Mouse (Mus musculus) heart, postnatal 0 days (tissue): ENCODE results near the gene Wwox. TPM values are rescaled to one million over a fixed set of nuclear protein-coding genes. Genes with fewer than 3 reads are reported as not detected.

ENCODE experiments used
- ATAC-seq: fragments of 200-750 bp; cut with Nextera tagmentation; 2 replicates; pipeline ENCODE4 v1.8.0; 2017; ENCODE audit warnings: low read depth, moderate number of reproducible peaks, moderate library complexity; ENCODE audit not compliant: insufficient read depth
- DNase-seq: peaks from one replicate; pipeline ENCODE4 v3.0.0-alpha.2; 2016; ENCODE audit warnings: low spot score
- H3K27ac ChIP-seq: fragments of 300-500 bp; sonication (generic); 2 replicates; pipeline ENCODE4 v1.5.1; 2014; ENCODE audit warnings: low read depth, mild to moderate bottlenecking
- H3K27me3 ChIP-seq: fragments of 300-500 bp; sonication (generic); 2 replicates; pipeline ENCODE4 v1.6.1; 2014; ENCODE audit warnings: low read length, mixed read lengths; ENCODE audit not compliant: control insufficient read depth, insufficient read depth
- H3K36me3 ChIP-seq: fragments of 300-500 bp; sonication (generic); replicated peaks from 2 replicates; pipeline ENCODE4 v1.6.1; 2014; ENCODE audit warnings: low read length, mixed read lengths; ENCODE audit not compliant: control insufficient read depth, insufficient read depth
- H3K4me1 ChIP-seq: fragments of 300-500 bp; sonication (generic); 2 replicates; pipeline ENCODE4 v1.6.1; 2014; ENCODE audit warnings: antibody characterized with exemption; ENCODE audit not compliant: control insufficient read depth, insufficient read depth
- H3K4me2 ChIP-seq: fragments of 300-500 bp; sonication (generic); 2 replicates; pipeline ENCODE4 v1.6.1; 2014; ENCODE audit warnings: low read depth, mild to moderate bottlenecking, low read length, moderate library complexity
- H3K4me3 ChIP-seq: fragments of 300-500 bp; sonication (generic); 2 replicates; pipeline ENCODE4 v1.5.1; 2014; ENCODE audit warnings: low read depth, low read length
- H3K9ac ChIP-seq: fragments of 300-500 bp; sonication (generic); replicated peaks from 2 replicates; pipeline ENCODE4 v1.6.1; 2014; ENCODE audit warnings: low read depth, low read length, mixed read lengths
- H3K9me3 ChIP-seq: fragments of 300-500 bp; sonication (generic); replicated peaks from 2 replicates; pipeline ENCODE4 v1.6.1; 2016; ENCODE audit warnings: low read length; ENCODE audit not compliant: control insufficient read depth
- CTCF ChIP-seq: IDR thresholded peaks from 2 replicates; pipeline ENCODE4 v1.5.1; 2016; ENCODE audit warnings: antibody characterized with exemption, control low read depth, low read depth
- EP300 ChIP-seq: IDR thresholded peaks from 2 replicates; pipeline ENCODE4 v1.6.1; 2016; ENCODE audit warnings: antibody characterized with exemption, low read depth
- WGBS: fragments of 180-500 bp; shearing (Covaris S2); extraction: QIAGEN DNeasy Blood & Tissue Kit; methylation state at CpG from one replicate; pipeline ENCODE4 v1.1.7; 2014; 5-methylcytosine and 5-hydroxymethylcytosine counted together
- polyA plus RNA-seq: library from polyadenylated mRNA; unstranded; fragments of >200 nt; fragmentation: Nextera tagmentation; extraction: Ambion mirVana; gene quantifications from 2 replicates; pipeline ENCODE4 v1.2.1, GENCODE M21; 2015
- total RNA-seq: library from RNA; depleted of rRNA; stranded (reverse); fragments of >200 nt; gene quantifications from 2 replicates; pipeline ENCODE4 v1.2.3, GENCODE M21; 2014; ENCODE audit warnings: low replicate concordance

Wwox gene
- total and polyA plus RNA-seq, 2 experiments from 2014 or later = 7.5 to 9.6 TPM

GRCm38 (mm10) chr8:115312371-115312770, 872.9 kb downstream of the Wwox start:
- Histone ChIP-seq H3K27me3 (no peaks in the 10 kb centered on the region), H3K9ac (no peak overlapping the region), H3K4me2 (no peak overlapping the region), H3K4me3 (no peak overlapping the region), H3K27ac (no peak overlapping the region), H3K36me3 (no peaks in the 10 kb centered on the region), H3K9me3 (no peaks in the 10 kb centered on the region), H3K4me1 (no peaks in the 10 kb centered on the region)
- WGBS = 54% methylated on average over 2 of the region's 2 CpGs
- ATAC-seq (no peak), DNase-seq (no peak)
- TF ChIP-seq CTCF (no peak), EP300 (no peak)

GRCm38 (mm10) chr8:115322501-115322900, 883.0 kb downstream of the Wwox start:
- Histone ChIP-seq H3K36me3 (no peaks in the 10 kb centered on the region), H3K4me1 (no peaks in the 10 kb centered on the region), H3K9me3 (no peaks in the 10 kb centered on the region), H3K9ac (no peak overlapping the region), H3K27ac (no peak overlapping the region), H3K27me3 (no peaks in the 10 kb centered on the region), H3K4me3 (no peak overlapping the region), H3K4me2 (no peak overlapping the region)
- WGBS = 39% methylated on average over 5 of the region's 5 CpGs
- DNase-seq (no peak), ATAC-seq (0 out of 2 replicates have a peak, but pooled peaks have one; percentile 11)
- no peak for TF ChIP-seq CTCF
- 0 out of 2 replicates have a peak, but pooled peaks have one; percentile 21 for TF ChIP-seq EP300

GRCm38 (mm10) chr8:115330671-115331070, 891.2 kb downstream of the Wwox start:
- no peaks in the 10 kb centered on the region for H3K36me3 ChIP-seq
- no peak for ATAC-seq

DNA sequence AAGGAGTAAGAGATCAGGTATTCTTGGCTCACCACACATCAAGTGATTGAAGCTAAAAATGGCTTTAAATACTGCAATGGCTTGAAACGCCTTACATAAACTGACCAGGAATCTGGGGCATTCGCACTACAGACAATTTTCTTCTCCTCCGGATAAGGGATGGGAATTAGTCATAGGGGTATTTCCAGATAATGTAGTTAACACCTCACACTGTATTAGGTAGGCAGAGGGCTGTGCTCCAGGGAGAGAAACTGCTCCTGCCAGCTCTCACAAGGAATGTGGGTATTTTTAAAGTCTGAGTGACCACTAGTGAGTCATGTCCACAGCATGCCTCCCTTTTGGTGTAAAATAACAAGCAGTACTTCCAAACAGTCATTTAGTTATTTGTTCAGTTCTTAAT, 894.5 kb downstream of the Wwox start:
- Histone ChIP-seq H3K27ac (no peak overlapping the region), H3K9me3 (0 out of 2 replicates have a peak, but pooled peaks cover 3% of the 10 kb centered on the region), H3K36me3 (no peaks in the 10 kb centered on the region), H3K4me3 (no peak overlapping the region), H3K4me2 (no peak overlapping the region), H3K9ac (no peak overlapping the region), H3K27me3 (no peaks in the 10 kb centered on the region), H3K4me1 (no peaks in the 10 kb centered on the region)
- no peak for DNase-seq
- WGBS = 28% methylated on average over 3 of the region's 3 CpGs
- TF ChIP-seq CTCF (no peak), EP300 (no peak)
- no peak; the same call in 1 of the 2 replicates for ATAC-seq

More at GRCm38 (mm10) chr8:115330671-115331070, 891.2 kb downstream of the Wwox start:
- Histone ChIP-seq H3K4me1 (no peaks in the 10 kb centered on the region), H3K27ac (no peak overlapping the region), H3K9ac (no peak overlapping the region), H3K4me2 (no peak overlapping the region), H3K27me3 (no peaks in the 10 kb centered on the region), H3K9me3 (0 out of 2 replicates have a peak, but pooled peaks cover 3% of the 10 kb centered on the region), H3K4me3 (no peak overlapping the region)
- no peak for DNase-seq
- WGBS = 88% methylated on average over 11 of the region's 11 CpGs
- TF ChIP-seq EP300 = no peak
- TF ChIP-seq CTCF = no peak

GRCm38 (mm10) chr8:115336361-115336760, 896.9 kb downstream of the Wwox start:
- WGBS = 75% methylated on average over 1 of the region's 1 CpGs
- DNase-seq (no peak), ATAC-seq (no peak)
- Histone ChIP-seq H3K9me3 (0 out of 2 replicates have a peak, but pooled peaks cover 3% of the 10 kb centered on the region), H3K27me3 (no peaks in the 10 kb centered on the region), H3K4me3 (no peak overlapping the region), H3K4me1 (no peaks in the 10 kb centered on the region), H3K27ac (no peak overlapping the region), H3K9ac (no peak overlapping the region), H3K36me3 (no peaks in the 10 kb centered on the region), H3K4me2 (no peak overlapping the region)
- no peak for TF ChIP-seq CTCF
- TF ChIP-seq EP300 = no peak

- no peak overlapping the region for H3K27ac ChIP-seq
- 0 out of 2 replicates have a peak, but pooled peaks cover 8% of the 10 kb centered on the region for H3K4me1 ChIP-seq
- no peaks in the 10 kb centered on the region for H3K27me3 ChIP-seq
- no peaks in the 10 kb centered on the region for H3K9me3 ChIP-seq
- peak; percentile 63; the same call in 1 of the 2 replicates for TF ChIP-seq EP300
- no peak for TF ChIP-seq CTCF
- no peak overlapping the region for H3K9ac ChIP-seq
- WGBS = 46% methylated on average over 6 of the region's 6 CpGs
- no peak overlapping the region for H3K4me2 ChIP-seq
- H3K36me3 ChIP-seq = no peaks in the 10 kb centered on the region
- DNase-seq (peak; percentile 8), ATAC-seq (peak; percentile 68)
- H3K4me3 ChIP-seq = no peak overlapping the region
Measured at GRCm38 (mm10) chr8:115348704-115349103, 909.2 kb downstream of the Wwox start.
